Mouse (Mus musculus) adrenal gland, postnatal 14 days (tissue): ENCODE measurements around the gene Rdh5. TPM values are rescaled to one million over a fixed set of nuclear protein-coding genes. Genes with fewer than 3 reads are reported as not detected.

Experiments used
- DNase-seq: peaks from one replicate; pipeline ENCODE4 v3.0.0; 2021; ENCODE audit warnings: mixed read lengths
- total RNA-seq: library from RNA; stranded (reverse); gene quantifications from 2 replicates; pipeline ENCODE4 v1.2.3, GENCODE M21; 2021

The Rdh5 gene
- total RNA-seq, 1 experiment from 2014 or later = 15.5 TPM

- DNase-seq = no peak
Observed at GRCm38 (mm10) chr10:128904812-128905211, 17.9 kb downstream of the Rdh5 start.

- DNase-seq = no peak
Observed at GRCm38 (mm10) chr10:128902409-128902988, 20.2 kb downstream of the Rdh5 start.

GRCm38 (mm10) chr10:128901409-128901808 is 21.3 kb downstream of the Rdh5 start:
- DNase-seq = no peak

- DNase-seq = no peak
Observed at GRCm38 (mm10) chr10:128900698-128901097, 22.0 kb downstream of the Rdh5 start, which contains the start of gene Cd63. Gene Cd63, plus strand, starts transcription at chr10:128900989.

GRCm38 (mm10) chr10:128899759-128900490 is 22.8 kb downstream of the Rdh5 start:
- DNase-seq = no peak

GRCm38 (mm10) chr10:128897501-128897900 is 25.2 kb downstream of the Rdh5 start:
- DNase-seq = no peak

- DNase-seq = no peak
Observed at GRCm38 (mm10) chr10:128896807-128897206, 25.9 kb downstream of the Rdh5 start.

- peak; percentile 56 for DNase-seq
Observed at GRCm38 (mm10) chr10:128895952-128896693, 26.6 kb downstream of the Rdh5 start.

- DNase-seq = peak; percentile 81
Observed at GRCm38 (mm10) chr10:128895437-128895836, 27.3 kb downstream of the Rdh5 start.

- no peak for DNase-seq
Observed at GRCm38 (mm10) chr10:128892246-128892645, 30.4 kb downstream of the Rdh5 start.

- DNase-seq = peak; percentile 72
Observed at GRCm38 (mm10) chr10:128891296-128892094, 31.2 kb downstream of the Rdh5 start, which contains the start of gene Gdf11. Gene Gdf11, minus strand, starts transcription at chr10:128891718.

- no peak for DNase-seq
Observed at GRCm38 (mm10) chr10:128890383-128891295, 32.0 kb downstream of the Rdh5 start.

GRCm38 (mm10) chr10:128889846-128890245 is 32.8 kb downstream of the Rdh5 start:
- DNase-seq = no peak

GRCm38 (mm10) chr10:128888941-128889827 is 33.5 kb downstream of the Rdh5 start:
- no peak for DNase-seq

GRCm38 (mm10) chr10:128882067-128882466 is 40.6 kb downstream of the Rdh5 start:
- no peak for DNase-seq

- DNase-seq = peak; percentile 64
Observed at GRCm38 (mm10) chr10:128878811-128879210, 43.9 kb downstream of the Rdh5 start.

GRCm38 (mm10) chr10:128878291-128878690 is 44.4 kb downstream of the Rdh5 start:
- DNase-seq = no peak

- no peak for DNase-seq
Observed at GRCm38 (mm10) chr10:128870341-128870740, 52.3 kb downstream of the Rdh5 start.

- DNase-seq = no peak
Observed at GRCm38 (mm10) chr10:128866518-128866917, 56.2 kb downstream of the Rdh5 start.

GRCm38 (mm10) chr10:128866042-128866441 is 56.6 kb downstream of the Rdh5 start:
- DNase-seq = no peak
